Mouse (Mus musculus): ENCODE measurements around the gene Bace1. TPM values are rescaled to one million over a fixed set of nuclear protein-coding genes. Genes with fewer than 3 reads are reported as not detected.

Bace1 gene
- 10 to 100 TPM; 28.6 to 36.2 (median 32.4) TPM for total RNA-seq (2022)

DNA sequence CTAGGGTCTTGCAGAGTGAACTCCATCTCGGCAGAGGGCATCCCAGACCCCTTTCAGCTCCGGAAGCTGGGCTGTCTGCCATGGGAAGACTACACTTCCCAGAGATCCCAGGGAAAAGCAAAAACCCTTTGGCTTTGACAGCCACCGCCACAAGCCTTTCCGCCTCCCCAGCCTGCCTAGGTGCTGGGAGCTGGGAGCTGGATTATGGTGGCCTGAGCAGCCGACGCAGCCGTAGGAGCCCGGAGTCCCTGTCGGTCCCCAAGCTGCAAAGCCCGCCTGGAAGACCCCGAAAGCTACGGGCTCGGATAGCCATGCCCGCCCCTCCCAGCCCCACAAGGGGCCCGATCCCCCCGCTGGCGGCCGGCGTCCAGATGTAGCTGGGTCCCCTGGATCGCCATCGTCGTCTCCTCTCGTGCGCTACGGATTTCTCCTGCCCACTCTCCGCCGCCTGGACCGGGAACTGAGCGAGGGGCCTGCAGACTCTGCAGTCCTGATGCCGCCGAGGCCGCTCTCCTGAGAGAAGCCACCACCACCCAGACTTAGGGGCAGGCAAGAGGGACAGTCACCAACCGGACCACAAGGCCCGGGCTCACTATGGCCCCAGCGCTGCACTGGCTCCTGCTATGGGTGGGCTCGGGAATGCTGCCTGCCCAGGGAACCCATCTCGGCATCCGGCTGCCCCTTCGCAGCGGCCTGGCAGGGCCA, at the start of gene Bace1:
TSS of gene Bace1 (plus strand) at position 147 of the 705 bp plus-strand sequence.
- peak; percentile 64 for DNase-seq

- no peak for DNase-seq
These were observed 46.8 kb upstream of the Bace1 start for GRCm38 (mm10) chr9:45791456-45792142.

- no peak for DNase-seq
These were observed 46.1 kb upstream of the Bace1 start for GRCm38 (mm10) chr9:45792235-45792634.

DNA sequence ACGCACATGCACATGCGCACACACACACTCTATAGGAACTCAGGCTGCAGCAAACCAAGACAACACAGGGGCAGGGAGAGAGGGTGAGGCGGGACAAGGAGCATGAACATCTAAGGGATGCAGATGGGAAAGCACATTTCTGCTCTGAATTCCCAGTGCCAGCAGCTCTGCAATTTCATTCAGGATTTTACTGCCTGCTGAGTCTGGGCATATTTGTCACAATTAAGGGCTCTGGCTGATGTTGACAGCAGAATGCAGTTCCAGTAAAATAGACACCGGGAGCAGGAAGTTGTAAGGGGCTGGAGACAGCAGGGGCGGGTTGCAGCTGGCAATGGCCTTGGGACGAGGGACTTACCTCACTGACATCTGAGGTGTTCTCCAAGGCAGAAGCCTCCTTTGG, 44.7 kb upstream of the Bace1 start:
- DNase-seq: no peak

DNA sequence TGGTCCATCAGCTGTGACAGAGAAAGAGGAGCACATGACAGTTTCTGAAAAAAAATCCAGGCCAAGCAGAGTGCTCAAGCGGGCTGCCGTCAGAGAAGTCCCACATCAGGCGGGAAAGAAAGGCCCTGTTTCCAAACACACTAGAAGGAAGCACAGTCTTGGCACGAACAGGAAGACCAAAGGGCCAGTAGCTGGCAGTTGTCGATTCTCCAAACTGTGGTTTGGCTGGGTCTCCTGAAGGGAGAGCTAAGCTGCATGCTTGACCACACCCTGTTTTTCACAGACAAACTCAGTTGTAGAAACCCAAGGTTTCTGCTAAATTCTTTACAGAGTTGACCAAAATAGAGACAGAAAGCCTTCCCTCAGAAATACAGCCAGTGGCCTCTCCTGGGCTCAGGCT, 42.7 kb upstream of the Bace1 start:
- no peak for DNase-seq

DNA sequence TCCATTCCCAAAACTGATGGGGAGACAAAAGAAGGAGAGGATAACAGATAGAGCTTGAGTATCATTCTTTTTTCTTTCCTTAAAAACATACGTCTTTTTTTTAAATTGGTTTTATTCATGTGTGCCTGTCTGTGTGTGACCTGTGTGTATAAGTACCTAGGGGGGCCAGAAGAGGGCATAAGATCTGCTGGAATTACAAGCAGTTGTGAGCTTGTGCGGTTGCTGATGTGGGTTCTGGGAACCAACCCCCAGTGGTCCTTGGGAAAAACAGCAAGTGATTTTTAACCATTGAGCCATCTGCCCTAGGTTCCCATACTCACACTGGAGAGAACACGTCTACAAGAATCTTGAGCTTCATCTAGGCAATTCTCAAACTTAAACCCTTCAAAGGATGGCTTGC, 41.1 kb upstream of the Bace1 start:
- no peak for DNase-seq

- DNase-seq: no peak
These were observed 39.8 kb upstream of the Bace1 start for GRCm38 (mm10) chr9:45798467-45799164.

- no peak for DNase-seq
These were observed 39.0 kb upstream of the Bace1 start for GRCm38 (mm10) chr9:45799402-45799801.

- no peak for DNase-seq
These were observed 35.2 kb upstream of the Bace1 start for GRCm38 (mm10) chr9:45803070-45803774.

DNA sequence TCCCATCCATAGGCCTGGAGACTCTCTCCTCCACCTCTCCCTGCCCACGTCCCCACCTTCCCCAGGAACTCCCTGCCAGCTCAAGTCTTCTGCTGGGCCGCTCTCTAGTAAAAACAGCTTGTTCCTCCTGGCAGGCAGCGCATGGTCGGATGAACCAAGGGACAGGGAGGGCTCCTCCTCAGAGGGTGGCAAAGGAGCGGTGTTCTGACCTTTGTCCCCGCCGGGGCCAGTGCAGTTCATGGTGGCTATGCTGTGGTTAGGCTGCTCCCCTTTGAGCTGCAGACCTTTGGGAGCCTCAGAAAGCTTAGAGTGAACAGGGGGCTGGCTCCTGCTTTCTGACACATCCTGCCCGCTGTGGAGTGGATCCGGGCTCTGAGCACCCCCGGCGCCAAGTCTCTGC, 31.5 kb upstream of the Bace1 start:
- no peak for DNase-seq

DNA sequence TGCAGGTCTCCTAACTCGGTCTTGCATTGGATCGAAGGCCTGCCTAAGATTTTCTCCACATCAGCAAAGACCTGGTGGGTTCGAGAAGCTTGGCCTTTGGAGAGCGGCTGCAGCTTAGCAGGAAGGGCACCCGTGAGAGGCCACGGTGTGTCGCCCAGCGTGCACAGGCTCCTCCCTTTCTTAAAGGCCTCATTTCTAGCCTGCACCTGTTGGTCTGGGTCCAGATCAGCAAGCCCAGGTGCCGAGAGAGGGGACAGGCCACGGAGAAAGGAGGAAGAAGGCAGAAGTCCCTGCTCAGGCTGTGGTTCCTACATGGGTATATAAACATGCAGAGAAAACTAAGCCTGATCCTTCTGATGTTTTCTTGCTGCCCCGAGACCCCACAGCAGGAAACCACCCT, 31.0 kb upstream of the Bace1 start:
- no peak for DNase-seq

GRCm38 (mm10) chr9:45807761-45808160, 30.6 kb upstream of the Bace1 start:
- no peak for DNase-seq

GRCm38 (mm10) chr9:45811946-45812345, 26.4 kb upstream of the Bace1 start:
- no peak for DNase-seq

DNA sequence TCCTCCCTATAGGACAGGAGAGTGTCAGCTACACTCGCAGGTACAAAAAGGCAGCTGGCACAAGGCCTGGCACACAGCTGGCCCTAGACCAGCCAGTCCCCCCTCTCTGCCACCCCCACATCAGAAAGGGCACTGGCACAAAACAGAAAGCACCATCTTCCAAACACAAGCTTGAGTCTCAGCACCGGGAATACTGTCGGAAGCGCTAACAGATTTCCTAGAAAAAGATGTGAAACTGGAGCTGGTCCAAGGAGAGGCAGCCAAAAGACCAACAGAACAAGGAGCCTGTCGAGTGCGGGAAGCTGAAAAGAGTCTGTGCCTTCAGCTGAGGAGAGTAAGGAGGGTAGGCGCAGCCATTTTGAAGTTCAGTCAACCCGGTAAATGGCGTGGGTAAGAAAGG, 23.3 kb upstream of the Bace1 start:
- DNase-seq: no peak

- no peak for DNase-seq
These were observed 22.9 kb upstream of the Bace1 start for GRCm38 (mm10) chr9:45815525-45815924.

- no peak for DNase-seq
These were observed 19.9 kb upstream of the Bace1 start for GRCm38 (mm10) chr9:45818406-45819011.

GRCm38 (mm10) chr9:45827663-45828290, 10.6 kb upstream of the Bace1 start:
- DNase-seq: no peak

GRCm38 (mm10) chr9:45828291-45828963, 10.0 kb upstream of the Bace1 start, which contains the start of gene Cep164:
Cep164 (minus strand) TSS chr9:45828691.
- peak; percentile 90 for DNase-seq

- peak; percentile 52 for DNase-seq
These were observed 9.3 kb upstream of the Bace1 start for GRCm38 (mm10) chr9:45829107-45829506.

DNA sequence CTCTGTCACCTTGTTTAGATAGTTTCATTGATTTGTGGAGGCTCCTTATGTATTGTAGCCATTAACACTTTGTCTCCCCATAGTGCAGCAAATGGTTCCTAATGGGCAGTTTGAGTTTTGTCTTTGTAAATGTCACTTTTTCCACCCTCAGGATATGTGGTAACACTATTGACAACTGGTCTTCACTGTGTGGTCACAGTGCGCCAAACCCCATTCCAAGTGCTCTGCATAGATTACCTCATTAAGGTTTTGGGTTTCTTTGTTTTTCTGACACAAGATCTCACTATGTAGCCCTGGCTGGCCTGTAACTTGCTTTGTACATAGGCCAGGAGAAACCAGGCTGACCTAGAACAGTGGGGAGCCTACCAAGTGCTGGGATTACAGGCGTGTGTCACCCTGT, 5.5 kb upstream of the Bace1 start:
- DNase-seq: no peak

DNA sequence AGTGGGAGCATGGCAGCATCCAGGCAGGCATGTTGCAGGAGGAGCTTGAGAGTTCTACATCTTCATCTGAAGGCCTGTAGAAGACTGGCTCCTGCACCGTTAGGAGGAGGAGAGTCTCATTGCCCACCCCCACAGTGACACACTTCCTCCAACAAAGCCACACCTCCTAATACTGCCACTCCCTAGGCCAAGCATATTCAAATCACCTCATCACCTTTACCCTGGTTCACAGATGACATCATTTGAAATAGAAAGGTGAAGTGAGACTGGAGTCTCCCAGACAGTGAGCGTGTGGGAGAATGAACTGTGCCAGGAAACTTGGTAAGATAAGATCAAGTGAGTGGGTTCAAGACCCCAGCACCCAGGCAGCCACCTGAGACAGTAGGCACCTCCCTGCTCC, 4.9 kb upstream of the Bace1 start:
- DNase-seq: no peak

Data from adrenal gland, adult 8-10 months (tissue).